Mouse (Mus musculus): ENCODE data around the gene Dpp9. TPM values are rescaled to one million over a fixed set of nuclear protein-coding genes. Genes with fewer than 3 reads are reported as not detected.

Dpp9 gene
- polyA plus RNA-seq, 2 experiments: 11.7 to 14.4 TPM

GRCm38 (mm10) chr17:56175416-56175815, 43.3 kb downstream of the Dpp9 start:
- Histone ChIP-seq H3K4me2 (ENCODE audit: low read depth) (no peak overlapping the region), H3K4me1 (replicated peaks; ENCODE audit: control insufficient read depth in 2 of 2, insufficient read depth in 2 of 2, low read length in 1 of 2) (no peaks in the 10 kb centered on the region; a peak in 1 of 4 replicates)
- ATAC-seq (ENCODE audit: insufficient read depth): no peak

GRCm38 (mm10) chr17:56173401-56174046, 45.2 kb downstream of the Dpp9 start:
- Histone ChIP-seq H3K36me3 (replicated peaks; ENCODE audit: control insufficient read depth, insufficient read depth, low read depth) (peaks cover 6% of the 10 kb centered on the region; the same call in 1 of the 2 replicates), H3K27ac (no peak overlapping the region), H3K4me2 (ENCODE audit: low read depth) (no peak overlapping the region), H3K4me3 (ENCODE audit: insufficient read depth in 1 of 2, low read depth in 2 of 2, low read length in 2 of 2) (no peak overlapping the region), H3K9ac (replicated peaks) (no peak overlapping the region), H3K9me3 (ENCODE audit: control insufficient read depth, low read length) (no peaks in the 10 kb centered on the region), H3K4me1 (replicated peaks; ENCODE audit: control insufficient read depth in 2 of 2, insufficient read depth in 2 of 2, low read length in 1 of 2) (no peaks in the 10 kb centered on the region; a peak in 1 of 4 replicates), H3K27me3 (ENCODE audit: control insufficient read depth, insufficient read depth, low read length) (no peaks in the 10 kb centered on the region)
- no peak for TF ChIP-seq CTCF (IDR thresholded peaks at IDR 0.05; ENCODE audit: low read depth)
- no peak for TF ChIP-seq EP300 (IDR thresholded peaks at IDR 0.05; ENCODE audit: low read depth)
- DNase-seq (ENCODE audit: low read depth in 3 of 3, low spot score in 3 of 3) (no peak), ATAC-seq (ENCODE audit: insufficient read depth) (no peak)
- WGBS (ENCODE audit: insufficient replicate concordance): 54% methylated on average over 10 of the region's 10 CpGs

More at GRCm38 (mm10) chr17:56175416-56175815, 43.3 kb downstream of the Dpp9 start:
- Histone ChIP-seq H3K4me3 (ENCODE audit: insufficient read depth in 1 of 2, low read depth in 2 of 2, low read length in 2 of 2) (no peak overlapping the region), H3K9ac (replicated peaks) (no peak overlapping the region), H3K27ac (no peak overlapping the region), H3K9me3 (ENCODE audit: control insufficient read depth, low read length) (no peaks in the 10 kb centered on the region), H3K27me3 (ENCODE audit: control insufficient read depth, insufficient read depth, low read length) (no peaks in the 10 kb centered on the region), H3K36me3 (replicated peaks; ENCODE audit: control insufficient read depth, insufficient read depth, low read depth) (peaks cover 12% of the 10 kb centered on the region; the same call in 1 of the 2 replicates)
- TF ChIP-seq EP300 (IDR thresholded peaks at IDR 0.05; ENCODE audit: low read depth) (no peak), CTCF (IDR thresholded peaks at IDR 0.05; ENCODE audit: low read depth) (no peak)
- no peak for DNase-seq (ENCODE audit: low read depth in 3 of 3, low spot score in 3 of 3)
- WGBS (ENCODE audit: insufficient replicate concordance): 86% methylated on average over 3 of the region's 3 CpGs

DNA sequence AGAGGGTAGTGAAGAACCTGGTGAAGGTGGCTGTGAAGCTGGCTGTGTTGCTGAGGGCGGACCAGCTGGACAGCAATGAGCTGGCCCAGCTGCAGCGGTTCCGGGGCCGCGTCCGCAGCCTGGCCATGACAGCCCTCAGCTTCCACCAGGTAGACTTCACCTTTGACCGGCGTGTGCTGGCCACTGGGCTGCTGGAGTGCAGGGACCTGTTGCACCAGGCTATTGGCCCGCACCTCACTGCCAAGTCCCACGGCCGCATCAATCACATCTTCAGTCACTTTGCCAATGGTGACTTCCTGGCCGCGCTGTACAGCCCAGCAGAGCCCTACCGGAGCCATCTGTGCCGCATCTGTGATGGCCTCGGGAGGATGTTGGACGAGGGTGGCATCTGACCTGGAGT, 46.8 kb downstream of the Dpp9 start:
- DNase-seq (ENCODE audit: low read depth in 3 of 3, low spot score in 3 of 3): no peak
- no peak for TF ChIP-seq CTCF (IDR thresholded peaks at IDR 0.05; ENCODE audit: low read depth)
- no peak for TF ChIP-seq EP300 (IDR thresholded peaks at IDR 0.05; ENCODE audit: low read depth)
- no peak overlapping the region for H3K4me2 ChIP-seq (ENCODE audit: low read depth)
- WGBS (ENCODE audit: insufficient replicate concordance): 76% methylated on average over 17 of the region's 17 CpGs
- H3K4me1 ChIP-seq (replicated peaks; ENCODE audit: control insufficient read depth in 2 of 2, insufficient read depth in 2 of 2, low read length in 1 of 2): no peaks in the 10 kb centered on the region; a peak in 1 of 4 replicates
- H3K9ac ChIP-seq (replicated peaks): no peak overlapping the region
- ATAC-seq (ENCODE audit: insufficient read depth): no peak
- no peaks in the 10 kb centered on the region for H3K9me3 ChIP-seq (ENCODE audit: control insufficient read depth, low read length)
- peaks cover 6% of the 10 kb centered on the region; the same call in 1 of the 2 replicates for H3K36me3 ChIP-seq (replicated peaks; ENCODE audit: control insufficient read depth, insufficient read depth, low read depth)
- H3K27ac ChIP-seq: no peak overlapping the region
- H3K27me3 ChIP-seq (ENCODE audit: control insufficient read depth, insufficient read depth, low read length): no peaks in the 10 kb centered on the region
- H3K4me3 ChIP-seq (ENCODE audit: insufficient read depth in 1 of 2, low read depth in 2 of 2, low read length in 2 of 2): no peak overlapping the region

DNA sequence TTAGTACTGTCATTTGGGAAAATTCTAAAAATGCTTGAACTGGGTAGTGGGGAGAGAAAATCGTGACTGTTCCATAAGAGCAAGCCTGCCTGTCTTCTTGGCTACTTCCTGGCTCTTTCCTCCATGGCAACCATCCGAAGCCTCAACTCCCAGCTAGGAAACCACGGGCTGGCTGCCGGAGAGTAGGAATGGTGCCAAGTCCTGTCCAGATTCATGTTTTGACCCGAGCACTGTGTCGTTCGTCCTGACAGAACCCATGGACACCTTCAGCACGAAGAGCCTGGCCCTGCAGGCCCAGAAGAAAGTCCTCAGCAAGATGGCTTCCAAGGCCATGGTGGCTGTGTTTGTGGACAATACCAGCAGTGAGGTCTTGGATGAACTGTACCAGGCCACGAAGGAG, 47.2 kb downstream of the Dpp9 start:
- no peak for DNase-seq (ENCODE audit: low read depth in 3 of 3, low spot score in 3 of 3)
- Histone ChIP-seq H3K27me3 (ENCODE audit: control insufficient read depth, insufficient read depth, low read length) (no peaks in the 10 kb centered on the region), H3K9me3 (ENCODE audit: control insufficient read depth, low read length) (no peaks in the 10 kb centered on the region), H3K27ac (no peak overlapping the region), H3K4me1 (replicated peaks; ENCODE audit: control insufficient read depth in 2 of 2, insufficient read depth in 2 of 2, low read length in 1 of 2) (no peaks in the 10 kb centered on the region; a peak in 1 of 4 replicates), H3K4me2 (ENCODE audit: low read depth) (no peak overlapping the region), H3K36me3 (replicated peaks; ENCODE audit: control insufficient read depth, insufficient read depth, low read depth) (peaks cover 3% of the 10 kb centered on the region; the same call in 1 of the 2 replicates), H3K4me3 (ENCODE audit: insufficient read depth in 1 of 2, low read depth in 2 of 2, low read length in 2 of 2) (no peak overlapping the region), H3K9ac (replicated peaks) (no peak overlapping the region)
- no peak for ATAC-seq (ENCODE audit: insufficient read depth)
- 57% methylated on average over 9 of the region's 9 CpGs for WGBS (ENCODE audit: insufficient replicate concordance)
- TF ChIP-seq EP300 (IDR thresholded peaks at IDR 0.05; ENCODE audit: low read depth) (no peak), CTCF (IDR thresholded peaks at IDR 0.05; ENCODE audit: low read depth) (no peak)

GRCm38 (mm10) chr17:56170636-56171035, 48.1 kb downstream of the Dpp9 start:
- Histone ChIP-seq H3K27me3 (ENCODE audit: control insufficient read depth, insufficient read depth, low read length) (no peaks in the 10 kb centered on the region), H3K4me2 (ENCODE audit: low read depth) (no peak overlapping the region), H3K9ac (replicated peaks) (no peak overlapping the region), H3K27ac (no peak overlapping the region), H3K4me1 (replicated peaks; ENCODE audit: control insufficient read depth in 2 of 2, insufficient read depth in 2 of 2, low read length in 1 of 2) (no peaks in the 10 kb centered on the region; a peak in 1 of 4 replicates), H3K36me3 (replicated peaks; ENCODE audit: control insufficient read depth, insufficient read depth, low read depth) (no peaks in the 10 kb centered on the region), H3K9me3 (ENCODE audit: control insufficient read depth, low read length) (no peaks in the 10 kb centered on the region), H3K4me3 (ENCODE audit: insufficient read depth in 1 of 2, low read depth in 2 of 2, low read length in 2 of 2) (no peak overlapping the region)
- DNase-seq (ENCODE audit: low read depth in 3 of 3, low spot score in 3 of 3) (no peak), ATAC-seq (ENCODE audit: insufficient read depth) (no peak)
- no peak for TF ChIP-seq EP300 (IDR thresholded peaks at IDR 0.05; ENCODE audit: low read depth)
- WGBS (ENCODE audit: insufficient replicate concordance): 52% methylated on average over 10 of the region's 10 CpGs
